Mouse (Mus musculus) CH12.LX (cell line): ENCODE measurements around the gene Dnase2a.

Experiments used
- CTCF ChIP-seq, 2 experiments: IDR thresholded peaks in 1 of 2; conservative IDR thresholded peaks in 1 of 2; 2 replicates each; pipeline ENCODE4 v1.5.1; 2011 to 2012; ENCODE audit warnings: low read depth in 2 of 2, low read length in 2 of 2, improper control_type of control experiment in 1 of 2, inconsistent platforms in 1 of 2, mild to moderate bottlenecking in 1 of 2, moderate library complexity in 1 of 2
- IRF4 ChIP-seq: IDR thresholded peaks from 2 replicates; pipeline ENCODE4 v1.6.1; 2014; ENCODE audit warnings: low read depth, mild to moderate bottlenecking, inconsistent platforms, low read length, improper control_type of control experiment

GRCm38 (mm10) chr8:84934860-84935259, 26.5 kb downstream of the Dnase2a start:
- TF ChIP-seq IRF4: no peak
- no peak for TF ChIP-seq CTCF (conservative IDR thresholded peaks at IDR 0.05 in 1 of 2, IDR thresholded peaks at IDR 0.05 in 1 of 2; ENCODE audit: low read depth in 2 of 2, low read length in 2 of 2)
